Mouse (Mus musculus) forebrain, embryonic 13.5 days (tissue): ENCODE results near the gene Vsig8. TPM values are rescaled to one million over a fixed set of nuclear protein-coding genes. Genes with fewer than 3 reads are reported as not detected.

Experiments used
- ATAC-seq: fragments of 200-750 bp; cut with Nextera tagmentation; 2 replicates; pipeline ENCODE4 v1.8.0; 2017
- H3K27ac ChIP-seq: fragments of 300-500 bp; sonication (generic); 2 replicates; pipeline ENCODE4 v1.5.1; 2015; ENCODE audit warnings: inconsistent platforms, mild to moderate bottlenecking, moderate library complexity
- H3K27me3 ChIP-seq: fragments of 300-500 bp; sonication (generic); 2 replicates; pipeline ENCODE4 v1.6.1; 2015; ENCODE audit warnings: mild to moderate bottlenecking, inconsistent platforms
- H3K36me3 ChIP-seq: fragments of 300-500 bp; sonication (generic); 2 replicates; pipeline ENCODE4 v1.6.1; 2015; ENCODE audit warnings: mild to moderate bottlenecking, inconsistent platforms; ENCODE audit not compliant: poor library complexity, severe bottlenecking
- H3K4me1 ChIP-seq: fragments of 300-500 bp; sonication (generic); 2 replicates; pipeline ENCODE4 v1.6.1; 2015; ENCODE audit warnings: inconsistent platforms
- H3K4me2 ChIP-seq: fragments of 300-500 bp; sonication (generic); 2 replicates; pipeline ENCODE4 v1.6.1; 2015; ENCODE audit warnings: inconsistent platforms, mild to moderate bottlenecking, moderate library complexity
- H3K4me3 ChIP-seq: fragments of 300-500 bp; sonication (generic); 2 replicates; pipeline ENCODE4 v1.5.1; 2015; ENCODE audit warnings: mild to moderate bottlenecking, inconsistent platforms
- H3K9ac ChIP-seq: fragments of 300-500 bp; sonication (generic); 2 replicates; pipeline ENCODE4 v1.6.1; 2015; ENCODE audit warnings: mild to moderate bottlenecking, inconsistent platforms
- H3K9me3 ChIP-seq: fragments of 300-500 bp; sonication (generic); replicated peaks from 2 replicates; pipeline ENCODE4 v1.6.1; 2016; ENCODE audit warnings: inconsistent platforms
- WGBS: fragments of 180-500 bp; shearing (Covaris S2); methylation state at CpG from one replicate; pipeline ENCODE4 v1.1.7; 2015; 5-methylcytosine and 5-hydroxymethylcytosine counted together
- polyA plus RNA-seq: library from polyadenylated mRNA; unstranded; fragments of >200 nt; fragmentation: Nextera tagmentation; extraction: Ambion mirVana; gene quantifications from 2 replicates; pipeline ENCODE4 v1.2.1, GENCODE M21; 2015

The Vsig8 gene
- polyA plus RNA-seq, 1 experiment from 2014 or later = 0.14 TPM

- peaks cover 16% of the 10 kb centered on the region for H3K4me1 ChIP-seq
- no peak overlapping the region for H3K27ac ChIP-seq
- H3K4me2 ChIP-seq = peak overlapping the region; percentile 98
- H3K4me3 ChIP-seq = peak overlapping the region; percentile 70
- H3K27me3 ChIP-seq = peaks cover 44% of the 10 kb centered on the region
- no peaks in the 10 kb centered on the region for H3K36me3 ChIP-seq
- H3K9ac ChIP-seq = peak overlapping the region; percentile 75
- no peak for ATAC-seq
- 1% methylated on average over 9 of the region's 10 CpGs for WGBS
- H3K9me3 ChIP-seq = no peaks in the 10 kb centered on the region
These were observed 7.7 kb downstream of the Vsig8 start for GRCm38 (mm10) chr1:172563465-172563828.

- Histone ChIP-seq H3K4me3 (no peak overlapping the region), H3K9ac (no peak overlapping the region), H3K4me2 (no peak overlapping the region), H3K36me3 (no peaks in the 10 kb centered on the region), H3K9me3 (no peaks in the 10 kb centered on the region), H3K27ac (no peak overlapping the region), H3K4me1 (peaks cover 16% of the 10 kb centered on the region), H3K27me3 (peaks cover 30% of the 10 kb centered on the region)
- 62% methylated on average over 3 of the region's 3 CpGs for WGBS
- no peak for ATAC-seq
These were observed 10.4 kb downstream of the Vsig8 start for GRCm38 (mm10) chr1:172566131-172566530.

- Histone ChIP-seq H3K27ac (no peak overlapping the region), H3K4me1 (peaks cover 6% of the 10 kb centered on the region), H3K36me3 (no peaks in the 10 kb centered on the region), H3K9ac (no peak overlapping the region), H3K27me3 (peaks cover 14% of the 10 kb centered on the region), H3K9me3 (no peaks in the 10 kb centered on the region), H3K4me3 (no peak overlapping the region), H3K4me2 (no peak overlapping the region)
- ATAC-seq = no peak
- WGBS = 79% methylated on average over 4 of the region's 4 CpGs
These were observed 12.0 kb downstream of the Vsig8 start for GRCm38 (mm10) chr1:172567758-172568157.

DNA sequence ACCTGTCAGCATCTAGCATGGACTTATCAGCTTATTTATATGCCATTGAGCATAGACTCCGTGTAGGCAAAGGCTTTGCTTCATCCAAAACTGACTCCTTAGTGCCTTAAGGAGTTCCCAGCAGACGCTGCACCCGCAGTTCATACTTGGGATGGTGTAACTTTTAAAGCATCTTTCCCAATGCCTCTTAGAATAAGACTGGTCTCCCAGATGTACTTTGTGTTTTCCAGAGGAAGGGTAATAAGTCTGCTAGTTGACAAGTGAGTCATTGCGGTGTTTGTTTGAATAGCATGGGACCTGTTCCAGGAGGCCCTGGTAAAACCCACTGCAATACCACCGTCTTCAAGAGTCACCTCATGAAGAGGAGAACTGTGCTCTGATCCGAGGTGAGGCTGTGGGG lies 24.4 kb downstream of the Vsig8 start:
- H3K27ac ChIP-seq = no peak overlapping the region
- H3K9me3 ChIP-seq = no peaks in the 10 kb centered on the region
- ATAC-seq = no peak
- H3K4me2 ChIP-seq = no peak overlapping the region
- H3K4me3 ChIP-seq = no peak overlapping the region
- H3K4me1 ChIP-seq = peaks cover 2% of the 10 kb centered on the region; the same call in 1 of the 2 replicates
- H3K36me3 ChIP-seq = no peaks in the 10 kb centered on the region
- 78% methylated on average over 6 of the region's 6 CpGs for WGBS
- peaks cover 25% of the 10 kb centered on the region for H3K27me3 ChIP-seq
- H3K9ac ChIP-seq = no peak overlapping the region

- peaks cover 33% of the 10 kb centered on the region for H3K27me3 ChIP-seq
- ATAC-seq = no peak
- no peaks in the 10 kb centered on the region for H3K9me3 ChIP-seq
- H3K36me3 ChIP-seq = no peaks in the 10 kb centered on the region
- H3K4me2 ChIP-seq = no peak overlapping the region
- WGBS = 86% methylated on average over 8 of the region's 8 CpGs
- H3K27ac ChIP-seq = no peak overlapping the region
- H3K4me3 ChIP-seq = no peak overlapping the region
- no peak overlapping the region for H3K9ac ChIP-seq
- H3K4me1 ChIP-seq = peaks cover 17% of the 10 kb centered on the region
These were observed 26.7 kb downstream of the Vsig8 start for GRCm38 (mm10) chr1:172582436-172582835.

DNA sequence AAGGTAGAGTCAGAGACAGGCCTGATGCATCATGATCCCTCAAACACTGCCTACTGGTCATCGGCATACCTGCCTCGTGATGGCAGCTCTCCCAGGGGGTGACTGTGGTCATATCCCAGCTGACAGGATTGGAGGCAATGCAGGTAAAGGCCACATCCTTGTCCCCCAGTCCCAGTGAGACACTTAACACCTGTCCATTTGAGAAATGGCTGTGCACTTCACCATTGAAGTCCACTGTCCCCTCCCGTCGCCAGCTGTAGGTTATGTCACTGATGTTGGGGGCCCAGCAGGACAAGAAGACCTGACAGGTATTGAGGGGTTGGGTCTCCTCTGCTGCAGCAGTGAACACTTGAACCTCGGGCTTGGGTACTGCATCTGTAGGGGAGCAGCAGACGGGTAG lies 28.5 kb downstream of the Vsig8 start:
- no peak for ATAC-seq
- WGBS = 89% methylated on average over 6 of the region's 6 CpGs
- H3K27me3 ChIP-seq = peaks cover 40% of the 10 kb centered on the region
- H3K9ac ChIP-seq = no peak overlapping the region
- H3K9me3 ChIP-seq = no peaks in the 10 kb centered on the region
- H3K4me1 ChIP-seq = peaks cover 17% of the 10 kb centered on the region
- H3K4me2 ChIP-seq = no peak overlapping the region
- no peak overlapping the region for H3K4me3 ChIP-seq
- no peak overlapping the region for H3K27ac ChIP-seq
- no peaks in the 10 kb centered on the region for H3K36me3 ChIP-seq

DNA sequence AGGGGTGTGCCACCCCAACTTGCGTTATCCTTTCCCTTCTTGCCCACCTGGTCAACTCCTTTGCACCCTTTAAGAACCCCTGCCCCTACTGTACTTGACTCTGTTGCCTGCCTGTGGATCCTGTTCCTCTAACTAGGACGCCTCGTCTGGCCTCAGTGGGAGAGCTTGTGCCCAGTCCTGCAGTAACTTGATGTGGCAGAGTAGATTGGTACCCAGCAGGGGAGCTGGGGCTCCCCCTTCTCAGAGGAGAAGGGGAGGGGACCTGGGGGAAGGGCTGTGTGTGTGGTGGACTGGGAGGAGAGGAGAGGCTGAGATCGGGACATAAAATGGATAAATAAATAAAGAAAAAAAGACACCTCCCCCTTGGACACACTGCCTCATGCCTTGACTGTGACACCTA lies 29.3 kb downstream of the Vsig8 start:
- Histone ChIP-seq H3K27ac (no peak overlapping the region), H3K4me1 (peaks cover 17% of the 10 kb centered on the region), H3K9me3 (no peaks in the 10 kb centered on the region), H3K27me3 (peaks cover 45% of the 10 kb centered on the region), H3K4me3 (no peak overlapping the region), H3K4me2 (no peak overlapping the region), H3K36me3 (no peaks in the 10 kb centered on the region), H3K9ac (no peak overlapping the region)
- WGBS = 39% methylated on average over 4 of the region's 4 CpGs
- no peak; the same call in 1 of the 2 replicates for ATAC-seq

DNA sequence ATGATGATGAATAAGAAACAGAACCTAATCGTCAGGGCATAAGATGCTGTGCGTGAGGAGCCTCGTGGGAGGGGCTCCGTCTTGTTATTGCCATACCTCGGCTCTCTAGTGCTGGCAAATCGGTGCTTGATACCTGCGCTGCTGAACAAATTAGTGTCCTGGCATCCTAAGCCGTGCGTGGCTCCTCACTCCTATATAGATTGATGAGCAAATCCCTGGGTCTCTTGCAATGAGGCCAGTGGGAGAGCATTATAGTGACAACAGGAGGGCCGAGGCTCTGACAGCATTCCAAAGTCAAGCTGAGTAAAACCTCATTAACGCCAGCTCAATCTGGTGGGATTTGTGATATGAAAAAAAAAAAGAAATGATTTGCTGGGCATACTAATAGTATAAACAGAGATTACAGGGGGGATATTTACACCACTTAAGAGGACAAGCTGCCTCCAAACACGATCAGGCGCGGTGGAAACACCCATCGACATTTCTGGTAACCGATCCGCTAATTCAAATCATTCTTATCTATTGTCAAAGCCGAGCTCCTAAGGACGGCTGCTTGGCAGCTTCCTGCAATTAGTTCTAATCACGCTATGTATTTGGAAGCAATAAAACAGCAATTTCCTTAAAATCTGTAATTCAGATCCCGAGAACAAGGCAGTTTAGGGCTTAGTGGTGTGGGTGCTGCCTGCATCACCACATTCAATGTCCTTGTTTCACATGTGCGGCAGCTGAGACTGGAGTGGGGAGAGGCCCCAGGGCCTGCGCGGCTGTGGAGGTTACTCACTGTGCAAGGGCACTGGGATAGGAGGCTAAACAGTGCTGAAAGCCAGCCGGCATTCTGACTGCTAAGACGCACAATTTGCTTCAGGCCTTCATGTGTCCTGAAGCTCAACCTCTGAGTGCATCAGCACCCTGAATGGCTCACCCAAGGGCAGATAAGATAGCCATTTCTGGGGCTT lies 30.2 kb downstream of the Vsig8 start:
- peak overlapping the region; percentile 47 for H3K4me2 ChIP-seq
- 5% methylated on average over 26 of the region's 26 CpGs for WGBS
- H3K4me1 ChIP-seq = peaks cover 17% of the 10 kb centered on the region
- H3K27me3 ChIP-seq = peaks cover 45% of the 10 kb centered on the region
- no peaks in the 10 kb centered on the region for H3K36me3 ChIP-seq
- ATAC-seq = peak; percentile 85
- H3K9me3 ChIP-seq = no peaks in the 10 kb centered on the region
- peak overlapping the region; percentile 51 for H3K9ac ChIP-seq
- peak overlapping the region; percentile 7; the same call in 1 of the 2 replicates for H3K4me3 ChIP-seq
- peak overlapping the region; percentile 69 for H3K27ac ChIP-seq

- H3K27me3 ChIP-seq = peaks cover 19% of the 10 kb centered on the region
- H3K9ac ChIP-seq = no peak within 1 kb of the TSS
- no peaks in the 10 kb centered on the region for H3K9me3 ChIP-seq
- 84% methylated on average over 7 of the region's 7 CpGs for WGBS
- ATAC-seq = no peak
- H3K4me3 ChIP-seq = no peak within 1 kb of the TSS
- no peaks in the 10 kb centered on the region for H3K36me3 ChIP-seq
- H3K4me1 ChIP-seq = peaks cover 12% of the 10 kb centered on the region
- H3K4me2 ChIP-seq = no peak within 1 kb of the TSS
- H3K27ac ChIP-seq = no peak within 1 kb of the TSS
These were observed 34.6 kb downstream of the Vsig8 start, which contains the start of gene Slamf8 for GRCm38 (mm10) chr1:172590385-172590784. Gene Slamf8, minus strand, starts transcription at chr1:172590568.

GRCm38 (mm10) chr1:172593321-172593720 lies 37.6 kb downstream of the Vsig8 start:
- no peaks in the 10 kb centered on the region for H3K4me1 ChIP-seq
- no peak overlapping the region for H3K27ac ChIP-seq
- no peak overlapping the region for H3K9ac ChIP-seq
- H3K9me3 ChIP-seq = no peaks in the 10 kb centered on the region
- H3K4me2 ChIP-seq = no peak overlapping the region
- no peak overlapping the region for H3K4me3 ChIP-seq
- ATAC-seq = no peak
- 69% methylated on average over 3 of the region's 3 CpGs for WGBS
- H3K36me3 ChIP-seq = no peaks in the 10 kb centered on the region
- H3K27me3 ChIP-seq = 0 out of 2 replicates have a peak, but pooled peaks cover 7% of the 10 kb centered on the region

DNA sequence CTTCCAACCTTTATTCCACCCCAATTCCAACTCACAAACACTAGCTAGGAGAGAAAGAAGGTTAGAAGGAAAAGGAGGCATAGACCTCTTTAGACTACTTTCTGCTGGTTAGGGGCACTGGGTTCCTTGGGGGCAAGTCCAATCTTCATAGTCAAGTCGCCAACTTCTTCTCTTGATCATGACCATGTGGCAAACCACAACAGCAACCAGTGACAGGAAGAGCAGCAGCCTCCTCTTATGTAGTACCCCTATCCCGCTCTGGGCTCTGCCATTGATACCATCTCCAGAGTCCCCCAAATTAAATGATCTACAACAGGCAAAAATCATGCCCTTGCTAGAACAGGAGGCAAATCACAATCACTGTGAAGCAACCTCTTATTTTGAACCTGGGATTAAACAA lies 38.2 kb downstream of the Vsig8 start:
- Histone ChIP-seq H3K4me1 (no peaks in the 10 kb centered on the region), H3K4me3 (no peak overlapping the region), H3K27me3 (0 out of 2 replicates have a peak, but pooled peaks cover 7% of the 10 kb centered on the region), H3K9me3 (no peaks in the 10 kb centered on the region), H3K4me2 (no peak overlapping the region), H3K27ac (no peak overlapping the region), H3K9ac (no peak overlapping the region), H3K36me3 (no peaks in the 10 kb centered on the region)
- WGBS = 88% methylated on average over 2 of the region's 2 CpGs
- ATAC-seq = no peak

GRCm38 (mm10) chr1:172594495-172594894 lies 38.8 kb downstream of the Vsig8 start:
- H3K27me3 ChIP-seq = 0 out of 2 replicates have a peak, but pooled peaks cover 6% of the 10 kb centered on the region
- H3K4me1 ChIP-seq = no peaks in the 10 kb centered on the region
- H3K4me3 ChIP-seq = no peak overlapping the region
- no peaks in the 10 kb centered on the region for H3K9me3 ChIP-seq
- ATAC-seq = peak; percentile 68; the same call in 1 of the 2 replicates
- H3K36me3 ChIP-seq = no peaks in the 10 kb centered on the region
- no peak overlapping the region for H3K4me2 ChIP-seq
- H3K9ac ChIP-seq = no peak overlapping the region
- H3K27ac ChIP-seq = no peak overlapping the region
